Mouse (Mus musculus) brain, embryonic 14.5 days (tissue): ENCODE measurements at regions not wholly inside any gene's neighbourhood (a gene's known extent, or its start where the extent isn't known, plus 50 kb on each side); places are given as distances from the start of the nearest gene placed in this dataset.

ENCODE experiments used
- CTCF ChIP-seq: fragments of 200-500 bp; IDR thresholded peaks from 2 replicates; pipeline ENCODE4 v1.5.1; 2012; ENCODE audit warnings: inconsistent platforms, mild to moderate bottlenecking, moderate library complexity, borderline replicate concordance; ENCODE audit not compliant: insufficient read depth, insufficient read length; ENCODE audit errors: extremely low read depth
- POLR2A ChIP-seq: fragments of 200-500 bp; IDR thresholded peaks from 2 replicates; pipeline ENCODE4 v1.6.1; 2012; ENCODE audit warnings: mild to moderate bottlenecking, inconsistent platforms, borderline replicate concordance; ENCODE audit not compliant: poor library complexity, insufficient read depth, insufficient read length, severe bottlenecking; ENCODE audit errors: extremely low read depth

DNA sequence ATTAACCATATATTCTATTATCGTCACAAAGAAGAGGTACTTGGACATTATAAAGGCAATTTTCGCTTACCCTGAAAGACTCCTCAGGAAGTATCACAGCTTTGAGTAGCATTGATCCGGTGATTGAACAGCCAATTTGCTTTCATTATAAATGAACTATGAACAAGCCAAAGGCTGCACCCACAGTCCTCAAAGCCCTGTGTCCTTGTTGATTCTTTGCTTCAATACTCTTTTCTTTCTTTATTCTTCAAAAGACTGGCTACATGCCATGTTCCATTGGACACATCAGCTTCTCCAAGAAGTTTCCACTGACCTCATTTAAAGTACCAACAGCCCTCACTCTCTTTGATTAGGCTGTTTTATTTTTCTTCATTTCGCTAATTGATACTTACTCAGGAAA, 144.1 kb upstream of the Grm3 start:
- TF ChIP-seq CTCF (no peak), POLR2A (no peak)
